ENCODE assay signal across 10 mouse cellular contexts in genomic region chr17:67514387-67515241, GRCm38 (mm10).
DNase-seq lines count a peak whose midpoint lies in the region.
"Had no signal": no experiment of that assay in that cellular context is flagged by ENCODE, and none has a peak within 500 bp of the region (broad histone marks: within the 10 kb centered on the region; RNA-seq: fewer than 3 reads in every experiment).

No protein-coding gene starts in this region.

- intact Hi-C loops in heart, postnatal 25 days (cut with DNase I): loop anchor here (1.0 kb wide), 1 partner anchor 160 kb away; the partner anchor contains the start of gene Ptprm
- intact Hi-C loops in left cerebral cortex, postnatal 25 days (cut with DNase I): no loop called here

- H3K4me3 ChIP-seq in embryonic facial prominence, embryonic 10.5 days: no peak overlapping the region

- peak overlapping the region; percentile 67 for H3K27ac ChIP-seq in embryonic facial prominence, embryonic 10.5 days (replicated peaks)

- peaks cover 10% of the 10 kb centered on the region for H3K4me1 ChIP-seq in embryonic facial prominence, embryonic 10.5 days

- 65% methylated on average over 9 of the region's 9 CpGs for WGBS in embryonic facial prominence, embryonic 10.5 days

- DNase-seq in embryo, embryonic 10 days (ENCODE audit: low spot score): peak; percentile 24
- no peak for DNase-seq in embryo, embryonic 9.5 days (ENCODE audit: extremely low spot score)
- peak; percentile 15 for DNase-seq in embryonic facial prominence, embryonic 10.5 days (ENCODE audit: low spot score)
- DNase-seq in heart, postnatal 25 days (ENCODE audit: low spot score): peak; percentile 51
- peak; percentile 32 to 47 for DNase-seq in lung, adult 18-20 months
- no peak for DNase-seq in left cerebral cortex, postnatal 25 days (ENCODE audit: low spot score in 2 of 2)
- no peak for DNase-seq in layer of hippocampus, postnatal 36 days
- DNase-seq in spleen, adult 18-20 months: no peak
- DNase-seq: thymus, postnatal 25 days had no signal

- H3K36me3 ChIP-seq in embryonic facial prominence, embryonic 10.5 days (replicated peaks): no peaks in the 10 kb centered on the region

- H3K27me3 ChIP-seq in embryonic facial prominence, embryonic 10.5 days (replicated peaks; ENCODE audit: low read depth, poor library complexity, severe bottlenecking): no peaks in the 10 kb centered on the region
- H3K27me3 ChIP-seq: megakaryocyte, embryonic 14.5 days had no signal

- H3K9me3 ChIP-seq in embryonic facial prominence, embryonic 10.5 days: no peaks in the 10 kb centered on the region

Comparison
In these comparisons a context has a peak if more than half of its experiments do, and no peak if none do; other contexts are left out.
1. DNase-seq: peak in embryo, embryonic 10 days (single experiment), embryonic facial prominence, embryonic 10.5 days (single experiment), heart, postnatal 25 days (single experiment) and lung, adult 18-20 months (2 of 2); none in embryo, embryonic 9.5 days (single experiment), left cerebral cortex, postnatal 25 days (0 of 2), layer of hippocampus, postnatal 36 days (0 of 2) and spleen, adult 18-20 months (0 of 2).